Comparison of ENCODE assay signal across 9 mouse cellular contexts in genomic region chrX:20290715-20291114, GRCm38 (mm10). TPM values are rescaled to one million over a fixed set of nuclear protein-coding genes. Genes with fewer than 3 reads are reported as not detected.
A peak's percentile ranks its signal among the peaks of the same experiment; 100 is the strongest.
DNase-seq lines count a peak whose midpoint lies in the region; ATAC-seq lines count a peak whose summit lies in the region.
"Had no signal": no experiment of that assay in that cellular context is flagged by ENCODE, and none has a peak within 500 bp of the region (broad histone marks: within the 10 kb centered on the region; RNA-seq: fewer than 3 reads in every experiment).

No protein-coding gene starts in this region.

- H3K27me3 ChIP-seq in heart, embryonic 11.5 days (ENCODE audit: control insufficient read depth, insufficient read depth, low read length): peaks cover 7% of the 10 kb centered on the region; the same call in 1 of the 2 replicates
- H3K27me3 ChIP-seq in intestine, embryonic 14.5 days (replicated peaks; ENCODE audit: control insufficient read depth, insufficient read depth, low read length): no peaks in the 10 kb centered on the region
- H3K27me3 ChIP-seq in neural tube, embryonic 11.5 days (ENCODE audit: control insufficient read depth, insufficient read depth, low read length): no peaks in the 10 kb centered on the region

- no peak for ATAC-seq in heart, embryonic 11.5 days (replicated peaks; ENCODE audit: insufficient number of reproducible peaks, low FRiP score, low TSS enrichment)
- no peak for ATAC-seq in intestine, embryonic 14.5 days (replicated peaks; ENCODE audit: low FRiP score, low TSS enrichment, low read depth)
- ATAC-seq in neural tube, embryonic 11.5 days (ENCODE audit: insufficient read depth, low FRiP score, low TSS enrichment): no peak

- peak overlapping the region; percentile 58 for H3K4me3 ChIP-seq in heart, embryonic 11.5 days (ENCODE audit: low read depth, low read length)
- H3K4me3 ChIP-seq in intestine, embryonic 14.5 days (ENCODE audit: low read depth, low read length): peak overlapping the region; percentile 49; the same call in 1 of the 2 replicates
- peak overlapping the region; percentile 51 for H3K4me3 ChIP-seq in neural tube, embryonic 11.5 days (ENCODE audit: low read depth, low read length)

- 17% methylated on average over 5 of the region's 5 CpGs for WGBS in heart, embryonic 11.5 days (ENCODE audit: insufficient replicate concordance)
- WGBS in intestine, embryonic 14.5 days: 30% methylated on average over 5 of the region's 5 CpGs
- 23% methylated on average over 5 of the region's 5 CpGs for WGBS in neural tube, embryonic 11.5 days

- H3K9me3 ChIP-seq in heart, embryonic 11.5 days (replicated peaks; ENCODE audit: control insufficient read depth, low read length): no peaks in the 10 kb centered on the region
- H3K9me3 ChIP-seq in intestine, embryonic 14.5 days (ENCODE audit: control insufficient read depth, low read length): no peaks in the 10 kb centered on the region
- H3K9me3 ChIP-seq in neural tube, embryonic 11.5 days (ENCODE audit: control insufficient read depth, low read length): no peaks in the 10 kb centered on the region
- H3K9me3 ChIP-seq: G1E had no signal

- H3K9ac ChIP-seq in heart, embryonic 11.5 days (ENCODE audit: low read depth, low read length): no peak overlapping the region
- no peak overlapping the region for H3K9ac ChIP-seq in intestine, embryonic 14.5 days (ENCODE audit: low read length)
- no peak overlapping the region for H3K9ac ChIP-seq in neural tube, embryonic 11.5 days (ENCODE audit: low read length)

- peak overlapping the region; percentile 65 for H3K4me2 ChIP-seq in heart, embryonic 11.5 days
- H3K4me2 ChIP-seq in intestine, embryonic 14.5 days (ENCODE audit: low read length): peak overlapping the region; percentile 63
- peak overlapping the region; percentile 52 for H3K4me2 ChIP-seq in neural tube, embryonic 11.5 days (ENCODE audit: low read depth)

- no peaks in the 10 kb centered on the region for H3K4me1 ChIP-seq in heart, embryonic 11.5 days (ENCODE audit: control insufficient read depth, insufficient read depth, low read length)
- no peaks in the 10 kb centered on the region for H3K4me1 ChIP-seq in intestine, embryonic 14.5 days (replicated peaks; ENCODE audit: control insufficient read depth, insufficient read depth, low read length)
- no peaks in the 10 kb centered on the region for H3K4me1 ChIP-seq in neural tube, embryonic 11.5 days (ENCODE audit: control insufficient read depth, insufficient read depth, low read length)

- no peak overlapping the region for H3K27ac ChIP-seq in heart, embryonic 11.5 days (ENCODE audit: low read depth, low read length)
- H3K27ac ChIP-seq in intestine, embryonic 14.5 days (ENCODE audit: low read depth): no peak overlapping the region
- H3K27ac ChIP-seq in neural tube, embryonic 11.5 days (ENCODE audit: low read depth, low read length): no peak overlapping the region

- no peaks in the 10 kb centered on the region for H3K36me3 ChIP-seq in heart, embryonic 11.5 days (ENCODE audit: control insufficient read depth, insufficient read depth, low read length)
- H3K36me3 ChIP-seq in intestine, embryonic 14.5 days (ENCODE audit: control insufficient read depth, insufficient read depth, low read length): no peaks in the 10 kb centered on the region
- H3K36me3 ChIP-seq in neural tube, embryonic 11.5 days (ENCODE audit: control insufficient read depth, insufficient read depth, low read length): no peaks in the 10 kb centered on the region
- H3K36me3 ChIP-seq: G1E had no signal

- no peak for DNase-seq in heart, adult 8-10 months (ENCODE audit: low spot score)
- peak; percentile 71 for DNase-seq in A20 (ENCODE audit: low read depth, low spot score)
- DNase-seq in cerebellum, postnatal 25 days: peak; percentile 19 to 22
- no peak for DNase-seq in intestine, embryonic 14.5 days (ENCODE audit: low spot score)
- peak; percentile 11 for DNase-seq in neural tube, embryonic 11.5 days (ENCODE audit: low spot score)
- DNase-seq in left cerebral cortex, postnatal 4 days: no peak
- DNase-seq in heart, postnatal 10 days: no peak

- intact Hi-C loops in left cerebral cortex, postnatal 4 days (cut with DNase I): no loop called here
- intact Hi-C loops in heart, postnatal 10 days (cut with DNase I): no loop called here

RNA-seq across cellular contexts. Expression of gene Slc9a7, which starts 0.9 kb away (rescaled TPM):
- polyA plus RNA-seq in heart, embryonic 11.5 days (2014; fragmentation: Nextera tagmentation; extraction: Ambion mirVana): 4.8 and 4.9 TPM in 2 replicates
- total RNA-seq in heart, adult 8-10 months (2022): 1 to 10 TPM; 2.9 to 4.8 (median 3.4) TPM
- 0.81 and 1.2 TPM in 2 replicates for polyA plus RNA-seq in intestine, embryonic 14.5 days (2014; fragmentation: Nextera tagmentation; extraction: Ambion mirVana)
- 1.7 and 3.4 TPM in 2 replicates for polyA plus RNA-seq in neural tube, embryonic 11.5 days (2014; fragmentation: Nextera tagmentation; extraction: Ambion mirVana)
- total RNA-seq in left cerebral cortex, postnatal 4 days (2021): 10 to 100 TPM; 49.1 to 54.5 TPM
- 10 to 100 TPM in 1 of 2 experiments, 1 to 10 TPM in 1; 9.4 to 11.2 TPM for total RNA-seq in heart, postnatal 10 days (2021)
- total RNA-seq: G1E had no signal
- polyA plus RNA-seq: G1E had no signal

Comparison
In these comparisons a context has a peak if more than half of its experiments do, and no peak if none do; other contexts are left out.
1. DNase-seq: peak in A20 (single experiment), cerebellum, postnatal 25 days (2 of 2) and neural tube, embryonic 11.5 days (single experiment); none in heart, adult 8-10 months (single experiment), intestine, embryonic 14.5 days (single experiment), left cerebral cortex, postnatal 4 days (single experiment) and heart, postnatal 10 days (0 of 2).
2. RNA of gene Slc9a7, which starts 0.9 kb away (total RNA-seq): 49.1 to 54.5 TPM in left cerebral cortex, postnatal 4 days; 9.4 to 11.2 TPM in heart, postnatal 10 days and 2.9 to 4.8 TPM in heart, adult 8-10 months; every median in the first group is over 4 times any median in the second.
3. Peak in every context shown above with its lines, with median percentiles within 50 percentile points of each other: H3K4me2 ChIP-seq and H3K4me3 ChIP-seq.